Mouse (Mus musculus): Measurements from ENCODE around the gene Efcab10. TPM values are rescaled to one million over a fixed set of nuclear protein-coding genes. Genes with fewer than 3 reads are reported as not detected.

The Efcab10 gene
- polyA plus RNA-seq, 1 experiment from 2014 or later = 0.36 TPM

Other genes starting within 250 kb of the Efcab10 start
- gene Atxn7l1, start 247.2 kb upstream of the Efcab10 start, polyA plus RNA-seq (2014; fragmentation: Nextera tagmentation; extraction: Ambion mirVana) = 16.9 and 17.0 TPM in 2 replicates
- 44.2 and 46.0 TPM in 2 replicates for gene Twistnb, start 34.8 kb downstream of the Efcab10 start, polyA plus RNA-seq (2014; fragmentation: Nextera tagmentation; extraction: Ambion mirVana)